Mouse (Mus musculus) inflammation-experienced regulatory T-cells (primary cell): Measurements from ENCODE around the gene Tmem50b. TPM values are rescaled to one million over a fixed set of nuclear protein-coding genes. Genes with fewer than 3 reads are reported as not detected.

Source experiments
- polyA plus RNA-seq, 2 experiments: library from polyadenylated mRNA; unstranded; fragments of 100-300 nt; shearing (Covaris generic); gene quantifications; one replicate each; pipeline ENCODE4 v1.2.1; 2017

Tmem50b gene
- polyA plus RNA-seq: 10 to 100 TPM; 26.0 to 29.9 TPM

DNA sequence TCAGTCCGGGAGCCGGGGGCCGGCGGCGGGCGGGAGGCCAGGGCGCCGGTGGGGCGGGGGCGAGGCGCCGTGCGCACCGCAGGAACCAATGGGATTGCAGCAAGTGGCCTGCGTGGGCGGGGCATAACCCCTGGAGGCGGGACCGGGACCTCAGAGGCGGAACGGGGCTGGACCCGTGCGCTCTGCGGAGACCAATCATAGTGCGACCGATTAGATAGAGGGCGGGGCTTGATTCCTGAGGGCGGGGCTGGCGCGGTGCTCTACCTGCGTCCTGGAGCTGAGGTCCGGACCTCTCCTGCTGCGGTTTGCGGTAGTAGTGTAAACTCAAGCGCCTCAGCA lies at the start of gene Tmem50b:
Gene Tmem50b (minus strand): TSS at position 129 of the 339 bp plus-strand sequence.

DNA sequence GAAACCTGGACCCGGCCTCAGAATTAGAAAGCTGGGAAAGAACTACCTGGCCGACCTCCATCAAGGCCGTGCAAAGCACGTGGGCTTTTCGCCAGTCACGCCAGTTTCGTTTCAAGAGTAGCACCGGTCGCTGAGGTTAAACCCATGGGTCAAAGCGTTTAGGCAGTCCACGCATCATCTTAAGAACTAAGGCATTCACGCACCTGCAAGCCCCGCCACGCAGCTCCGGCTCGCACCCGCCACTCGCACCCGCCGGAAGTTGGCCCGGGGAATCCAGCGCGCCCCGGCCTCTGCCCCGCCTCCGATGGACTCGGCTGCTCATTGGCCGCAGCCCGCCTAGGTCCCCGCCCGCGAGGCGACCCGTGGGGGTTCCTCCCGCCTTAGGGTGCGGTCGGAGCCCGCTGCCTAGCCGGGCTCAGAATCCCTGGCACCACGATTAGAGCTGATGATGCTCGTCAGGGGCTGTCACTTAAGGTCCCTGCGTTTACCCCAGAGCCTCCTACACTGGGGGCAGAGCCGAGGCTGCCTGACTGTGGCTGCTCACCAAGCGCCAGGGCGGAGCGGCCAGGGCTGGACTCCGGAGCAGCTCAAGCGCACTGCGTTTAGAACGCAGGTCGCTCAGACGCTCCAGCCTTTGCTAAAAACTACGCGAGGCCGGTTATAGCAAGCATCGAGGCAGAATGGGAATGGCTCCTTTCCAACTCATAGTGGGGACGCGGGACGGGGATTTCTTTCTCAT lies 49.2 kb upstream of the Tmem50b start, which contains the start of gene Gart:
Gene Gart (minus strand): TSS at position 272 of the 739 bp plus-strand sequence.

DNA sequence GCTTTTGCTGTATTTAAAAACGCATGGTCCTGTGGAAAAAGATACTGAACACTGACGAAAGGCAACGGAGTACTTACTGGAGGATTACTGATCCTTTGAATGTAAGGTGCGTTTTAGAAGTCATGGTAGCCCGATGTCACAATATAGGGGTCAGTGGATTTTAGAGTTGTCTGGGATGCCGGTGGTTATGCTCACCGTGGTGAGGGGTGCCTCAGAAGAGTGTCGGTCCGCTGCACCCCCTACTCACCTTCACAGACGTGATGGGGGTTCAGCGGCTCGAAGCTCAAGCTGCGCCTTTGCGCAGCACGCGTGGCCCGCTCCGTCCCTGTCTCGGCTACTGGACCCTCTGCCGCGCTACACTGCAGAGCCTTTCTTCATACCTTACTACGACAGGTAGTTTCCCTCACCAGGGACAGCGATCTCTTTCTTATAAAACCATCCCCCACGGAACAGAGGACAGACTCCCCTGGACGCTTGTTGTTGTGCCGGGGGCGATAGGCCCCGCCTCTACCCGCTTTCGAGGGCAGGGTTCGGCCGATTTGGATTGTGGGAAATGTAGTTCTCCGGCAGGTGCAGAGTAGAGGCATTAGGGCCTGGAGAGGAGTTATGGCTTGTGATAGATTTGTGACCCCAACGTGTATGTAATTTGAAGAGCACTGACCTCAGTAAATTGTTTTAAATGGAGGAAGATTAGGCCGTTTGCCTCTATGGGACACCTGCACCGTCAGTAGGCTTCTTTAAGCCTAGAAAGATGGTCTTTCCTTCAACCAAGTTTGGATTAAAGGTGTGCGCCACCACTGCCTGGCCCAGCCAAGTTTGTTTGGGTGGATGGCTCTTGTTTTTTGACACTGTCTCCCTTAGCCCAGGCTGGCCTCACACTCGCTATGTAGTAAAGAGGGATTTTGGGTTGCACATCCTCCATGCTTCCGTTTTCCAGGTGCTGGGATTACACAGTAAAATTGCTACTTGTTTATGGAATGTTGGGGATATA lies 21.2 kb upstream of the Tmem50b start, which contains the start of gene Dnajc28:
Gene Dnajc28 (minus strand): TSS at position 516 of the 991 bp plus-strand sequence.

DNA sequence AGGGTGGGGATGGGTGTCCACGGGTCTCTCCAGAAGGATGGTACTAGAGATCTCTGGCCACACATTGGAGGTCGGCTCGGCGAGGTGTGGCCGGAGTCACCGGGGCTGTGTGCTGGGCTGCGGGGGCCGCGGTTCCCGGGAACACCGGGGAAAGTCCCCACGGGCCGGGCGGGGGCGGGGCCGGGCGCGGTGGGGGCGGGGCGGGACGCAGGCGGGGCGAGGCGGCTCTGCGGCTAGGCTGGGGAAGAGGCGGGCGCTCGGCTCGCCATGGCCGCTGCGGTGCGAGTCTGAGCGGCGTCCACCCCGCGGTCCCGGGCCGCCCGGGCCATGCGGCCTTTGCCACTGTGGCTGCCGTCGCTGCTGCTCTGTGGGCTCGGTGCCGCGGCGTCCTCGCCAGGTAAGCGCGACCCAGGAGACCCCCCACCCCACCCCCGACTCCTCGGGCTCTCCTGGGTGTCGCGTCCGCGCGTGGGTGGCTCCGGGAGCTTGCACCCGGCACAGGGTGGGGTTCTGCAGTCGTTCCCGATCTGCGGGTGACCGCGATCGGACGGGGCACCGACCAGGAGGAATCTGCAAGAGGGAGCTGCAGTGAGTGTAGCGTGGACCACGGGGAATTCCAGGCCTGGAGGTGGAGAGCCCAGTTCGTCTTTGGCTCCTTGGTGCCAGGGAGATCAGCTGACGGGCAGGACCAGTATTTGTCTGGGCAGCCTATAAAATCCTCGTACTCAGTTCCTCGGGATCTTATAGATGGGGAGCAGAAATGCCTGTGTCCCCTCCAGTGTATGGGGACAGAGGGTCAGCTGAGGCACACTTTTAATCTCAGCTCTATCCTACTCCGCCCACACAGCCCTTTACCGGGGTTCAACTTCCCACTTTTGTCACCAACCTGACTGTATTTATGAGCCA lies 50.5 kb downstream of the Tmem50b start, which contains the start of gene Ifngr2:
Gene Ifngr2 (plus strand): TSS at position 237 of the 906 bp plus-strand sequence.

Other genes with a start within 250 kb of the Tmem50b start
- 100 to 1,000 TPM in 1 of 2 experiments, 10 to 100 TPM in 1; 92.6 to 134 TPM for gene Ifnar2, start 225.0 kb downstream of the Tmem50b start, polyA plus RNA-seq
- not detected for gene Gm21970, start 206.1 kb downstream of the Tmem50b start, polyA plus RNA-seq
- gene Il10rb, start 191.6 kb downstream of the Tmem50b start, polyA plus RNA-seq: 100 to 1,000 TPM; 109 to 163 TPM
- 100 to 1,000 TPM in 1 of 2 experiments, 10 to 100 TPM in 1; 95.4 to 118 TPM for gene Ifnar1, start 112.6 kb downstream of the Tmem50b start, polyA plus RNA-seq
- 10 to 100 TPM; 39.1 to 69.9 TPM for gene Ifngr2, start 50.7 kb downstream of the Tmem50b start, polyA plus RNA-seq
- 1 to 10 TPM; 1.4 to 3.4 TPM for gene Dnajc28, start 21.2 kb upstream of the Tmem50b start, polyA plus RNA-seq
- gene Gart, start 49.2 kb upstream of the Tmem50b start, polyA plus RNA-seq: 100 to 1,000 TPM; 103 to 125 TPM
- gene Son, start 49.7 kb upstream of the Tmem50b start, polyA plus RNA-seq: 100 to 1,000 TPM; 124 to 131 TPM
- 10 to 100 TPM; 87.4 to 93.3 TPM for gene Donson, start 91.0 kb upstream of the Tmem50b start, polyA plus RNA-seq
- 10 to 100 TPM; 52.2 to 74.6 TPM for gene Cryzl1, start 131.2 kb upstream of the Tmem50b start, polyA plus RNA-seq
- gene Itsn1, start 131.5 kb upstream of the Tmem50b start, polyA plus RNA-seq: 1 to 10 TPM; 4.2 to 8.3 TPM